Mouse (Mus musculus) liver, embryonic 12.5 days (tissue): Measurements from ENCODE around the gene Ccsap. TPM values are rescaled to one million over a fixed set of nuclear protein-coding genes. Genes with fewer than 3 reads are reported as not detected.

ENCODE experiments used
- polyA plus RNA-seq: library from polyadenylated mRNA; unstranded; fragments of >200 nt; fragmentation: Nextera tagmentation; extraction: Ambion mirVana; gene quantifications from 2 replicates; pipeline ENCODE4 v1.2.1, GENCODE M21; 2016

Ccsap gene
- polyA plus RNA-seq, 1 experiment from 2014 or later, result 5.8 TPM

Other genes starting within 250 kb of the Ccsap start
- 1.6 and 1.9 TPM in 2 replicates for gene Rhou, start 206.3 kb downstream of the Ccsap start, polyA plus RNA-seq
- 36.3 and 38.3 TPM in 2 replicates for gene Rab4a, start 54.2 kb downstream of the Ccsap start, polyA plus RNA-seq
- 2.1 and 4.9 TPM in 2 replicates for gene Acta1, start 34.5 kb upstream of the Ccsap start, polyA plus RNA-seq
- 35.8 and 36.9 TPM in 2 replicates for gene Nup133, start 89.1 kb upstream of the Ccsap start, polyA plus RNA-seq
- gene Abcb10, start 122.9 kb upstream of the Ccsap start, polyA plus RNA-seq, result 191 and 196 TPM in 2 replicates
- 47.2 and 48.0 TPM in 2 replicates for gene Taf5l, start 161.2 kb upstream of the Ccsap start, polyA plus RNA-seq
- 5.9 and 7.2 TPM in 2 replicates for gene Urb2, start 161.3 kb upstream of the Ccsap start, polyA plus RNA-seq